Mouse (Mus musculus): ENCODE measurements around the gene Slc25a53.
"Not testable (repeated sequence)": the region's sequence is repeated elsewhere in the genome, so short reads cannot be mapped to it uniquely, and the experiment has no call there.

The Slc25a53 gene

DNA sequence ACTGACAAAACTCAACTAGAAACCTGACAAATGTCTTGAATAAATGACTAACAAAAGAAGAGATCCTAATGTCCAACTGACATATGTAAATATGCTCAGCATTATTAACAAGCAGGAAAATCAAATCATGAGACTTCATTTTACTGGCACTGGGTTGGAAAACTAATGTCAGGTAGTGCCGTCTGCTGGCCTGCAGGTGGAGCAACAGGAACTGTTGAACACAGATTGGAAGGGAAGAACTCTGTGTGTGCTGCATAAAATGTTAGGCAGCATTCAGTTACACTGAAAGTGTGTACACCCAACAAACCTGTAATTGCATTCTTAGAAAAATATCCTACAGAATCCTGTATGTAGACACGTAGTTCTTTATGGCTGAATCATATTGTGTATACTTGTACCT lies 78.4 kb downstream of the Slc25a53 start:
- ATAC-seq (ENCODE audit: low TSS enrichment) = peak; percentile 69

DNA sequence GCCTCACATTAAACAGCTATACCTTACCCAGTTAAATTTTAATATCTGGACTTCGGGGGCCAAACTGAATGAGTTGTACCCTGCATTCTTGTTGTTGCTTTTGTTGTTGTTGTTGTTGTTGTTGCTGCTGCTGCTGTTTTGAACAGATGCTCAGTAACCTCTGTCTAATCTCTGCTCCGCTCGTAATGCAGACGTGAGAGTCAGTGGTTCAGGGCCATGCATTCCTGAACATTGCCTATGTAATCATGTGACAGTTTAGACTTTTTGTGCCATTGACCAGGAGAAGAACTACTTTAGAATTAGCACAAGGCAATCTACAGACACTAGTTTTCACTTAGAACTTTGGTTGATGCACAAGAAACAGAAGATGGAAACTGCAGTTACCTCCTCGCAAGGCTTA lies 79.8 kb downstream of the Slc25a53 start:
- ATAC-seq (ENCODE audit: low TSS enrichment) = not testable (repeated sequence)

GRCm38 (mm10) chrX:136957583-136958279 lies 80.4 kb downstream of the Slc25a53 start:
- peak; percentile 100 for ATAC-seq (ENCODE audit: low TSS enrichment)

GRCm38 (mm10) chrX:136937985-136938384 lies 100.1 kb downstream of the Slc25a53 start:
- no peak for ATAC-seq (ENCODE audit: low TSS enrichment)

All from frontal cortex, adult (tissue).